Mouse (Mus musculus) 416B (cell line): ENCODE measurements around the gene Vwce.
A peak's percentile ranks its signal among the peaks of the same experiment; 100 is the strongest.

Source experiments
- DNase-seq: peaks from one replicate; pipeline ENCODE4 v3.0.0; 2011; ENCODE audit warnings: low read depth

The Vwce gene

DNA sequence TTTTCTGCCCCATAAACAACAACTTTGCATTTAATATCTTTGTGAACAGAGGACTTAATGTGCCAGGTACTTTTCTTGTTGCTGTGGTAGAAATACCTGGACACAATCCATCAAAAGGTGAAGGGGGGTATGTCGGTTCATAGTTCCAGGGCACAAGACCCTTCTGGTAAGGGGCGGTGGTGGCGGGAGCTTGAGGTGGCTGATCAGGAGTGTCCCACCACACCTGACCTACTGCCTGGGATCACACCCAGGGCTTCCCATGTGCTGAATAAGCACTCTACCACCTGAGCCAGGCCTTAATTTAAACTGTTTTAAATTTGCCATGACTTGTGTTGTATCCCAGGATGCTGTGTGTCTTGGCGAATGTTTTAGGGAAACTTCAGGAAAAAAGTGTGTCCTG lies 57.1 kb downstream of the Vwce start:
- no peak for DNase-seq

DNA sequence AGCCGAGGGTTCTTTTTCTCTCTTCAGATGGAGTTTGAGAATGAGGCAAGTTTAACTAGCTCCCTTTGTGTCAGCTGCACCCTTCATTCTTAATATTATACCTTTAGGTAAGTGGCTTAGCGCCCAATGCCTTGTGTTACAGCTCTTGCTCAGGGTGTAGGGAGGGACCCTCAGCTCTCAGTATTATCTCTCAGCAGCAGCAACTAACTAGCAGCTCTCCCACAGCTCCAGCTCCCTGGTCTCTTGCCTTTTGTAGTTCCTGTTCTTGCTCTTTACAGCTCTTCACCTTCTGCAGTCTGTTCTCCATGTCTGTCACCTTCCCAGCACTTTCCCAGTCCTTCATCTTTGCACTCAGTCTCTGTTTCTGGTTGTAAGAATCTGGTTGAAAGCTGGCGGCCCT lies 57.6 kb downstream of the Vwce start:
- DNase-seq: no peak

DNA sequence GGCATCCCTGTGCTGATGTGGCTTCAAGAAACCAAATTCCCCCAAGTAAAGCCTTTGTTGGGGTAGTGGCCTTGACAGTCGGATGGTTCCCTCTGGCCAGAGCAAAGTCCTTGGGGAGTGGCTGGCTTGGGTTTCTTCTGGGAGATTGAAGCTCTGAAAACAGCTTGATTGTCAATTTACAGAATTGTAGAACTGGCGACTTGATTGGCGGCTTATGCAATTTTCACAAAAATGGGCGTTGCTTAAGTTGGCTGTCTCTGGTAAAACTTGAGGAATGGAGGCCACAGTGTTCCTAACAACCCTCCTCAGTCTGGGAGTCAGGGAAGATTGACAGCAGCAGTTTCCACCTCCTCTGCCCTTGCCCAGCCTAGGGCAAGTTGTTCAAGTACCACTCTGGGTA lies 58.3 kb downstream of the Vwce start:
- no peak for DNase-seq

DNA sequence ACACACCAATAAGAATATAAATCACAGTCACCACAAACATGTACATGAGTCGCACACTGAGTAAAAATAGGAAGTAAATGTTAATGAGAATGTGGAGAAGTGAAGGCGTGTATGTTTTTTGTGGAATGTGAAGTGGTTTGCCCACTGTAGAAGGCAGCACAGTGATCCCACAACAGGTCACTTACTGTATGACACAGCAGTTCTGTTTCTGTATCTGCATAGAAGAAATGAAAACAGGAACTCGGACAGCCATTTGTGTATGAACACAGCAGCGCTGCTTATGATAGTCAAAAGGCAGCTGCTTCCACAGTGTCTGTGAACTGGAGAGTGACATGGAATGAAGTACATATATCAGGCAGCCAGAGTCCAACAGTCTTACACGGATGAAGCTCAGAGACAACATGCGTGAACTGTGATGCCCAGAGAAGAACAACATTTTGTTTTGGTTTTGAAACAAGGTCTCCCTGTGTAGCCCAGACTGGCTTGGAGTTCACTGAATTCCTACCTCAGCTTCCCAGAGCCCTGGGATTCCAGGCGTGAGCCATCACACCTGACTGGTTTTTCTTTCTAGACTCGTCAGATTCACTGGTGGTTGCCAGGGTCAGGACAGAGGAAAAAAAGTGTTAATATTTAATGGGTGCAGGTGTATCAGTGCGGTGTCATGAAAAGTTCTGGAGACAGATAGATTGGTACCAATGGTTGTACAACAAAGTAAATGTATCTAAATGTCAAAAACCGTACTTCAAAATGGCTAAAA lies 60.1 kb downstream of the Vwce start:
- DNase-seq: peak; percentile 66

DNA sequence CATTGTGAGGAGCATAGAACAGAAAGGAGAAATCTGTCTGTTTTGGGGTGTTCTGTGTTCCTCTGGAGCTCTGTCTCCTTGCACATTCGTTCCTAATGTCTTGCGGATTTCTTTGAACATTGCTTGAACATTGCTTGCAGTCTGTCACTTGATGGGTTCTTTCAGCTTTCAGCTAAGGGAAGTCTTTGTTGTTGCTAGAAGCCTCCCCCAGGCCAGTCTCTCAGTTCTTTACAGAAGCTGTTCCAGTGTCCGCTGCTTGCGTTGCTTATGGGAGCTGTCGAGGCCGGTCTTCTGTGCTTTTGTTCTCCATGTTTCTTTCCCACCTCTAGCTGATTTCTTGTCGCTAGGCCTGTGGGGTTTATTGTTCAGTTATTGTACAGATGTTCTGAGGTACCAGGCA lies 61.8 kb downstream of the Vwce start:
- DNase-seq: no peak

DNA sequence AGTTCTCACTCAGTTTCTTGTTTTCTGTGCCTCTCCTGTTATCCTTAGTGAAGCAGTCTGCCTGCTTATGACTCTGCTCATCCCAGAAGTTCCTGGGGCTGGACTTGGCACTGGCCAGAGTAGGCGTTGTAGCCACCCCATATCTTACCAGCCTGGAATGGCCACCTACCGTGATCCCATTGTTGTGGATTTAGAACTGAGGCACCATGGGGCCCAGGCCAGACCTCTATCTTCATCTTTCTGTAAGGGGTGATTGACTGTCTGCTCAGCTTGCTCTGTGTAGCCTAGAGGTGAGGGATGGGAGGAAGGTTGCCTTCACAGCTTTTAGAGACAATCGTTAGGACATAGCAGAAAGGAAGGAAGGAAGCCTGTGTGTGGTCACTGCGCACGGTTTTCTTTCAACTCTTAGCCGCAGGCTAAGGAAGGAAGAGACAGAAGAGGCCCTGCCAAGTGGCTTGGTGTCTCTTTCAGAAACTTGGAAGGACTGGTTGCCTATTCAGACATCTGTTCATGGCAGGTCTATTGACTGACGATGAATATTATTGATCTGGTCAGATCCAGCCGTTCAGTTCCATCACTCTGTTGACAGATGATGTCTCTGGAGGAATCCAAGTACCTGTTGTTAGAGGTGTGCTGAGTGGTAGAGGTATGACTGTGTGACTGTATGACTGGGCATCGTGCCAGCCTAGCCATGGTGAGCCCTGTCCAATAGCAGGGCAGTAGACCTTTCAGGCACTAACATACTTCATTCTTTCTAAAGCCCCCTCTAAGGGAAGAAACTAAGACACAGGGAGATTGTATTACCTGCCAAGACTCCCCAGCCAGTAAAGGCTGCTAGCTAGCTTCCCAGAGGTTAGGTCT lies 64.3 kb downstream of the Vwce start:
- DNase-seq: peak; percentile 89

DNA sequence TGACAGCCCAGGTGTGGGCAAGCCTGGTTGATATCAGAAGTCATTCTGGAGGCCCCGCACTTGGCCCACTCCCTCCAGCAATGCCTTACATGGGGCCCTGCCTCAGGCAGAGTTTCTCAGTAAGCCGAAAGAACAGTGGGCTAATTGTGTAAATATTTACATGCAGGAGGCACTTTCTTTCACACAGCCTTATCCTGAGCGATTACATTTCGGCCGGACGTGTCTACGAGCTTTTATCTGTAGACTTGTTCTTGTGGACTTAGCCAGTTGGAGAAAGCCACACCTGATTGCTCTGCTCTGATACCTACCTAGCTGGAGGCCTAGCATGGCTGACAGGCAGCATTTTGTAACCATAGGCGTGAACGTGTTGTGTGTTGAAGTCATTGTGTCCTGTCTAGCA lies 65.8 kb downstream of the Vwce start:
- no peak for DNase-seq

DNA sequence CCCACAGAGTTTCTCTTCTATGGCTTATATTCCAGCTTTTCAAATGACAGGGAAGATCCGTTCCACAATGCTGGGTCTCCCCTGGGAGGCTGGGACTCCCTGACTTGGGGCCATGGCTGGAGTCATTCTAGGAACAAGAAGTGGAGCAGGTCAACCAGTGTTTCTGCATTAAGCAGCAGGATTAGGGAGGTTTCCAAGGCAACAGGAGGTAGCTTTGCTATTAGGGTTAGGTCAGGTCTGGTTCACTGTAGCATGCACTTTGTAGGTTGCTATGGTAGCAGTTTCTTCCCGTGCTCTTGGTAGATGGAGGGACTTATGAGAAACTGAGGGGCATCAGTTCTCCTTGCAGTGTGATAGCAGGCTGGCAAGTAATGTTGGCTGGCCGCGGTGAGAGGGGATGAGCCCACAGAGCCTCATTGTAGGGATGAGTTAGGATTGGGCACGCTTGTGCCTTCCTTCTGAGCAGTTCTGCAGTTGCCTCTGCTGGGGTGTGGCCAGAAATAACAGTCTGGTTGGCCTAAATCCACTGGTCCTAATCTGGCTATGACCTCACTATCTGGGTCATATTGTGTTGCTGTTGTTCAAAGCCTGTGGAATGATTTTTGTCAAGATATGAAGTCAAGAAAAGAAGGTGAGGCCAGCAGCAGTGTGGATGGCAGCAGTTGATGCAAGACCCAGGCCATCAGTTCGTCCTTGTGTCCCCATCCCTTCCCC lies 67.2 kb downstream of the Vwce start:
- no peak for DNase-seq

DNA sequence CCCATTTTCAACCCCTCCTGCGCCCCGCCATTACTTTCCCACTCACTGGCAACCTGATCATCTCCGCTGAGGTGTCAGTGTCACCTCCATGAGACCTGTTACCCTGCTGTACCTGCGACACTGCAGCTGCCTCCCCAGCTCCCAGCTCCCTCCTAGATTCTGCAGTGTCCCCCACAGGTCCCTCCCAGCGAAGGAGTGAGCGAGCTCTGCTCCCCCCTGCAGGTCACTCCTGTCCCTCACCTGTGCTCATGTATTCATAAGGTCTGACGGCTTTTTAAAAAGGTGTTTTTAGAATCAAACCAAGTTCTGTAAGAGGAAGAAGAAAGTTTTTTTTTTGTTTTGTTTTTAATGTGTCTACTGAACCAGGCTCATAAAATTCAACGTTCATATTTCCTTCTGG lies 68.1 kb downstream of the Vwce start:
- no peak for DNase-seq

DNA sequence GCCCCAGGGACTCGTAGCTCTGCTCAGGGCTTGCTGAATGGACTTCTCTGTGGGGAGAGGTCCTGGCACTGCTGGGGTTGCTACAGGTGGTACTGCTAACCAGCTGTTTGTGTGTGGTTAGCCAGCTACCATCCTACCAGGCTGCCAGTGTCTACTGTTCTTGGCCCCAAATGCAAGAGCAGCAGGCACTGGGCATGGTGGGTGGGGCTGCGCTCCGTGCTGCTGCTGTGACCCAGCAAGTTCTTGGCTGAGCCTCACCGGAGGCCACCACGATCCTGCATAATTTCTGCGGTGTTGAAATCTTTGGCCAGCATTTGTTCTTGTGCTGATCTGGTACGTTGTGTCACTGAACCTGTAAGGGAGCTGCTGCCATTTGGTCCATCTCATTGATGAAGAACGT lies 69.5 kb downstream of the Vwce start:
- DNase-seq: no peak

DNA sequence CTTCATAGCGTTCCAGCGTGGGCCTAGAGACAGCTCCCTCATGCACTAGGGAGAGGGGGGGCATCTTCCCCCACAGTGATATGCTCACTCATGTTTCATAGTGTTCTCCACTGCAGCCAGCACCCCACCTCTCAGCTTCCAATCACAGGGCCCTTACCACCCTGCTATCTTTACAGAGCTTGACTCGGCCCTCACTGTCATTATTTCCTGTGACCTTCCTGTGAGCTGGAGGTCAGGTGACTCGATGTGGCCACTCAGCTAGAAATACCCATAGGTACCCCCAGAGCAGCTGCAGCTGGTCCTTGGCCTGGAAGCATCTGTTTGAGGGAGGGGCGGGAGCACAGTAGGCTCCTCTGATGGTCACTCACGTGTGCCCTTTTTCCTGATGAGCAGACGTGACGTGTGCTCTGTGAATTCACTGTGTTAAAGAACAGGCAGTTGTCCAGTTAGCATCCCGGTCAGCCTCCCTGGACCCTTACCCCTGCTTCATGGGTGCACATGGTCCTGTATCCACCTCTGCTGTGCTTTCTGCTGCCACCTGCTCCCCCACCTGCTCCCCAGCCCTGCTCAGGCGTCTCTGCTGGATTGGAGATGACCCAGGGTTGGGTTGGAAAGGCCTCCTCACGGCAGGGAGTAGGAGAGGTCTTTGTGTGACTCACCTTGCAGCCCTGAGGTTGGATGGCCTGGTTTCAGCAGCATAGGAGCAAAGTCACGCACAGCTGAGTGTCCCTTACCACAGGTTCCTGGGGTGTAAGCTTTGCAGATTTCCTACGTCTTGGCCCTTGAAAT lies 73.3 kb downstream of the Vwce start:
- peak; percentile 74 for DNase-seq

DNA sequence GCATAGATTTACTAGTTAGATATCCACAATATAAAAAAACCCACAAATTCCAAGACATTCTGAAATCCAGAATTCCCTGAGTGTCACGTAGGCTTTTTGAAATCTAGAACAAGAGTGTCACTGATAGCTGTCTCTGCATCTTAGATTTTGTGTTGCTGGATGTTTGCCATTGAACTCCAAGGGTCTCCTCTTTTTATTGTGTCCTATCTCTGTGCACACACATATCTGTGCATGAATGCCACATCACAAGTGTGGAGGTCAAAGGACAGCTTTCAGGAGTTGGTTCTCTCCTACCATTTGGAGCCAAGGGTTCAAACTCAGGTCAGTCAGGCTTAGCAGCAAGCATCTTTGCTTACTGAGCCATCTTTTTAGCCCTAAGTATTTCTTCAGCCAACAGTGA lies 73.9 kb downstream of the Vwce start:
- no peak for DNase-seq

DNA sequence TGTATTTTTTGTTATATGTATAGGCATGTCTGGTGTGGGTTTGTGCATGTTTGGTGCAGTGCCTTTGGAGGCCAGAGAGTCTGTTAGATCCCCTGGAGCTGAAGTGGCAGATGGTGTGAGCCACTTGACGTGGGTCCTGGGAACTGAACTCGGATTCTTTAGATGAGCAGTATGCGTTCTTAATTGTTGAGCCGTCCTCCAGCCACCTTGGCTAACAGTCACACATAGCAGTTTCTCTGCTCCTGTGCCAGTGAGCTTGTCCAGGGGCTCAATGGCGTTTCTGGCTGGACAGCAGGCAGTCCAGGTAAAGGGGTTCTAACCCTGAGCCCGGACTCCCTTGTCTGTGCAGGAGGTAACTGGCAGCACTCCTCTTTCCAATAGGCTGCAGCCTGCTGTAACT lies 74.9 kb downstream of the Vwce start:
- no peak for DNase-seq

DNA sequence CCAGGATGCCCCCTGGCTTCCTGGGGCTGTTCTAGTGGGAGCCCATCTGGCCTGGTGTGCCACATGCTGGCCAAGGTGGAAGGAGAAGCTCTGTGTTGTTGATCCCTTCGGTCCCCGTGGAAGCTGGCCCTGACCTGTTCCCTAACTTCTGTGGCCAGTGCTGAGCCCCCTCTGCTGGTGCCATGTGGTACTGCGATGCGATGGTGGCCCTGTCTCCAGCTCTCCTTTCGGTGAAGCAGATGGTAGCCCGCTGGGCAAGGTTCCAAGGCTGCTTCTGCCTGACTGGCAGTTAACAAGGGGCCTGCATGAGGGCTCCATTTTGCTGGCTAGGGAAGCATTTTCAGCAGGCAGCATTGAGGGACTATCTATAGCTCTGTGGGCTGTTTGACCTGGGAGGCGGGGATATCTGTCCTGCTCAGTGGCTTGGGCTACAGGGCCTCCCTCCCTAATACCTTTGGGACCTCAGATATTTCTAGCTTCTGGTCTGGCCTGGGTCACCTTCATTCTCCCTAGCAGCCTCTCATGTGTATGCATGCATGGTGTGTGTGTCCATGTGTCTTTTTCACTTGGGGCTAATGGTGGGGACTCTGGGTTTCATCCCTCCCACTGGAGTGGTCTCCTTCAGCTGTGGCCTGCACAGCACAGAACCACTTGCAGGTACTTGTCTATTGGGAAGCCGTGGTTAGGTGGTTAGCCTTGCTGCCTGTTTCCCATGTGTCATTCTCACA lies 75.5 kb downstream of the Vwce start:
- DNase-seq: peak; percentile 94

DNA sequence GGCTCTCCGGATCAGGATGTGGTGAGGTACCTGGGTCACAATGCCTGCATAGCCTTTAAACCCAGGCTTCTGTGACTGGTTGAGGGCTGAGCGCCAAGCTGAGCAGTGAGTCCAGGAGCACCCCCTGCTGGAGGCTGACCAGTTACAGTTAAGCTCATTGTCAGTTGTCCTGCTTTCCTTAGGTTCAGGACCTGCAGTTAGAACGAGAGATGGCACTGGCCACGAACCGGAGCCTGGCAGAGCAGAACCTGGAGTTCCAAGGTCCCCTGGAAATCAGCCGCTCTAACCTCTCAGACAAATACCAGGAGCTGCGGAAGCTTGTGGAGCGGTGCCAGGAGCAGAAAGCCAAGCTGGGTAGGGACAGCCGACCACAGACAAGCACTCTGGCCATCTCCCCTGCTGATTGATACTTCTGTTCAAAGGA lies 76.1 kb downstream of the Vwce start:
- peak; percentile 94 for DNase-seq

DNA sequence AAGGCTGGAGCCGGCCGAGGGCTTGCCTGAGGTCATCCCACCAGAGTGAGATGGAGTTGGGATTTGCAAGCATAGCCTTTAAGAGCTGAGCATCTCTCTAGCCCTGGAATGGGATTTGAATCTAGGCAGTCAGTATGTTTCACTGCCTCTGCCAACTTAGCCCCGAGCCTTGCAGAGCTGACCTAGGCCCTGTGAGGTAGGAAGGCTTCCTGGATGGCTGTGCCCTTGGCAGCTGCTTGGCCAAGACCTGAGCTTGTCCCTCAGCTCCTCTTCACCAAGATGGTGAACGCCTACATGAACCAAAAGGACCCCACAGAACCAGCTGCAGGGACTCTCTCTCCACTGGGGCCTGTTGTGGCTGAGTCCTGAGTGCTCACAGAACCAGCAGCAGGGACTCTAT lies 76.7 kb downstream of the Vwce start:
- no peak for DNase-seq

DNA sequence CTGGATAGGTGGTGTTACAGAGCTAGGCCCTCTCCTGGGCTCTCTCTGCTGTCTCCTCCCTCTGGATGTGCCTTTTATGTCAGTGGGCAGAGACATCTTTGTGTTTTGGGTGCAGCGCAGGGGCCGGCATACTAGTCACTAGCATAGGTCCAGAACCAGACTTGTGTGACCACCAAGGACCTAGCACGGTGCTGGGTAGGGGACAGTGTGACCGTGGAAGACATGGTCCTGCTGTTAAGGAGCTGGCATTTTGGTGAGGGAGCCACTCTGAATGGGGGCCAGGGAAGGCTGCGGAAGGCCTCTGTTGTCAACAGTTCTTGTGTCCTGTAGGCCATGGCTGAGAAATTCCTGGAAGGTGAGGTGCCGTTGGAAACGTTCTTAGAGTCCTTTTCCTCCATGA lies 78.2 kb downstream of the Vwce start:
- DNase-seq: no peak

DNA sequence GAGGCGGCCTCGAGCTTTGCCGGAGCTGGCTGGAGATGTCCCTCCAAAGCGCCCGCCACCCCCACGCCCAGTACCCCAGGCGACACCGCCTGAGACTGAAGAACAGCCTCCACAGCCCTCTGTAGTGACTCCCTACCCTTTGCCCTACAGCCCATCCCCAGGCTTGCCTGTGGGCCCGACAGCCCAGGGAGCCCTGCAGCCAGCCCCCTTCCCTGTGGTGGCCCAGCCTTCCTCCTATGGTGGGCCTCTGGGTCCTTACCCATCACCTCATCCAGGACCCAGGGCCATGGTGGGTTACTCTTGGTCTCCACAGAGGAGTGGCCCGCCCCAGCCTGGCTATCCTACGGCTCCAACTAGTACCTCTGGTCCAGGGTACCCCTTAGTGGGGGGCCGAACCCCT lies 78.6 kb downstream of the Vwce start:
- DNase-seq: no peak

DNA sequence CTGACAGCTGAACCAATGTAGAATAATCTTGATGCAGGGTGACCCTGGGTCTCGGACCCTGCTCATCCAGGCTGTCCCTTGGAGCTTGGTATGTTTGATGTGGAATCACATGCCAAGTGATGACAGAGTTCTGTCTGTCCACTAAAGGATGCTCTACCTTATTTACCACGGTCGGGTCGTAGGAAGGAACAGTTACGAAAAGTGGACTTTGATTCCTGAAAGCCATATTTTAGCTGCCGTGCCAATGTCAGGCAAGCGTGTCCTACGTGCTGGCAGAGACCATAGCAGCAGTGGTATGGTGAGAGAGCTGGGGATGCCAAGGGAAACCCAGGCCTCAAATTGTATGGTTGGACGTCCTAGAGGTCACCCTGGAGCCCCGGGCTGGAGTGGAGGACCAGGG lies 79.5 kb downstream of the Vwce start:
- DNase-seq: no peak

DNA sequence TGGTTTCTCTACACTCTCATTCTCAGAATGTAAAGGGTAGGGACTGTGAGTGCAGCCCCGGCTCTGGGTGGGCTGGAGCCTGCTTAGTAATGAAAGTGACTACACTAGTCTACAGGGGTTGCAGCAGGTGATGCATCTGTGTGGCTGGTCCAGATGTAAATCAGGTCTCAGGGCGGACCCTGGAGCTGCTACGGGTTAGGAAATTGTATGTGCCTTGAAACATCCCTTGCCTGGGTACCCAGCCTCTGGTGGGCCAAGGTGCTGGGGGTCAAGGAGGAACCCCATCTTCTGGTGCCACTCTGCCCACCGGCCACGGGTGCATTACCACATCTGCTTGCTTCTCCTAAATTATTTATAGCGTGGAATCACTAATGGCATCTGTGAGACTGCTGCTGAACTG lies 80.2 kb downstream of the Vwce start:
- no peak for DNase-seq

DNA sequence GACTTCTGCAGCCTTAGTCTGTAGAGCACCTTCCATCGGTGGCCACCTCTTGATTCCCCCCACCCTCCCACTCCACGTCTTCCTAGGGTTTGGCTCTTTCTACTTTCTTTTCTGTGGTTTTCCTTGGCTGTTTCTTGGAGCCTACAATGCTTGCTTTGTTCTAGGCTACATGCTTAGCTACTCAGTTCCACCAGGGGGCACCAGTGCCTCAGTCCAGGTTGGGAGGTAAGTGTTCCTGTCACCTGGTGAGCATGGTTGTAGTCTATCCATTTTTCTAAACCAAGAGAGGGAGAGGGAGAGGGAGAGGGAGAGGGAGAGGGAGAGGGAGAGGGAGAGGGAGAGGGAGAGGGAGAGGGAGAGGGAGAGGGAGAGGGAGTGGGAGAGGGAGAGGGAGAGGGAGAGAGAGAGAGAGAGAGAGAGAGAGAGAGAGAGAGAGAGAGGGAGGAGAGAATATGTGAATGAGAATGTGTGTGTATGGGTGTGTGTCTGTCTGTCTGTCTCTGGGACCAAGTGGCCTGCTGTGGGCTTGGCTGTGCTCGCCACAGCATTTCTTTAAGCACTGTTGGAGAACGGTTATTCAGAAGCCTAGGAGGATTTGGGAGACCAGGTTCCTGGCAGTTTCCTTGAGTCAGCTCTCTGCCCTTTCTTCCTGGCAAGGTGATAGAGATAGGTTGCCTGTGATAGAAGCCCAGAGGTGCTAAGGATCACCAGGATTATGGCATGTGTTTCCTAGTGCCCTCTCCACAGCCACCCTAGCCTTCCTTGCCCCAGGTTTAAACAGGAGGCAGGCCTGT lies 80.9 kb downstream of the Vwce start:
- DNase-seq: peak; percentile 56
